Mouse (Mus musculus) liver, embryonic 13.5 days (tissue): ENCODE data around the gene Otos. TPM values are rescaled to one million over a fixed set of nuclear protein-coding genes. Genes with fewer than 3 reads are reported as not detected.
A peak's percentile ranks its signal among the peaks of the same experiment; 100 is the strongest.

Source experiments
- ATAC-seq: fragments of 200-750 bp; cut with Nextera tagmentation; 2 replicates; pipeline ENCODE4 v1.8.0; 2017; ENCODE audit warnings: low read depth, mild to moderate bottlenecking, moderate number of reproducible peaks, moderate library complexity
- DNase-seq: peaks from one replicate; pipeline ENCODE4 v3.0.0; 2022
- H3K27ac ChIP-seq: fragments of 300-500 bp; sonication (generic); 2 replicates; pipeline ENCODE4 v1.5.1; 2015; ENCODE audit warnings: moderate library complexity, mild to moderate bottlenecking, inconsistent platforms
- H3K27me3 ChIP-seq: fragments of 300-500 bp; sonication (generic); 2 replicates; pipeline ENCODE4 v1.6.1; 2015; ENCODE audit warnings: mild to moderate bottlenecking, inconsistent platforms
- H3K36me3 ChIP-seq: fragments of 300-500 bp; sonication (generic); 2 replicates; pipeline ENCODE4 v1.6.1; 2015; ENCODE audit warnings: mild to moderate bottlenecking, inconsistent platforms
- H3K4me1 ChIP-seq: fragments of 300-500 bp; sonication (generic); replicated peaks from 2 replicates; pipeline ENCODE4 v1.6.1; 2015; ENCODE audit warnings: inconsistent platforms
- H3K4me2 ChIP-seq: fragments of 300-500 bp; sonication (generic); 2 replicates; pipeline ENCODE4 v1.6.1; 2015; ENCODE audit warnings: inconsistent platforms, mild to moderate bottlenecking, moderate library complexity
- H3K4me3 ChIP-seq: fragments of 300-500 bp; sonication (generic); replicated peaks from 2 replicates; pipeline ENCODE4 v1.5.1; 2015; ENCODE audit warnings: mild to moderate bottlenecking, inconsistent platforms
- H3K9ac ChIP-seq: fragments of 300-500 bp; sonication (generic); 2 replicates; pipeline ENCODE4 v1.6.1; 2015; ENCODE audit warnings: mild to moderate bottlenecking, inconsistent platforms
- H3K9me3 ChIP-seq: fragments of 300-500 bp; sonication (generic); replicated peaks from 2 replicates; pipeline ENCODE4 v1.6.1; 2016; ENCODE audit warnings: inconsistent platforms
- WGBS: fragments of 180-500 bp; shearing (Covaris S2); methylation state at CpG from one replicate; pipeline ENCODE4 v1.1.7; 2015; ENCODE audit not compliant: insufficient replicate concordance; 5-methylcytosine and 5-hydroxymethylcytosine counted together
- polyA plus RNA-seq: library from polyadenylated mRNA; unstranded; fragments of >200 nt; fragmentation: Nextera tagmentation; extraction: Ambion mirVana; gene quantifications from 2 replicates; pipeline ENCODE4 v1.2.1, GENCODE M21; 2015

Otos gene
- polyA plus RNA-seq, result not detected in 2 replicates

DNA sequence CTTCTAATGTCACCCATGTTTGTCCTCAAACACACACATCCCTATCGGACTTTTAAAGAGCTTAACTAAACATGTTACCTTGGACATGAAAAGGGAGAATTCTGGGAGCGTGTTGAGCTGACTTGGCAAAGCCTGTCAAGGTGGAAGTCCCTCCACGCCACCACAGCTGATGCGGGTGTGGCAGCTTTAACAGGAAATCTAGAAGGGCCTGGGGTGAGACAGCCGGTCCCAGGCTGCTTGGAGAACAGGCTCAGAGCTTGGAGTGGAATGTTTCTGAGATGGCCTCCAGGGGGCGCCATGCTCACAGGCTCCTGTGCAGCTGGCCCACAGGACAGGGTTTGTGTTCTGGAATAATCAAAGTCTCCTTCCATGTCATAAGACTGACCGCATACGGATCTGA lies at the start of gene Otos:
Gene Otos (minus strand): TSS at position 169 of the 400 bp plus-strand sequence.
- H3K27ac ChIP-seq, result no peak within 1 kb of the TSS
- H3K27me3 ChIP-seq, result no peaks in the 10 kb centered on the region
- H3K9me3 ChIP-seq, result no peaks in the 10 kb centered on the region
- H3K36me3 ChIP-seq, result no peaks in the 10 kb centered on the region
- H3K4me1 ChIP-seq, result peaks cover 14% of the 10 kb centered on the region
- WGBS, result 14% methylated on average over 8 of the region's 8 CpGs
- H3K4me2 ChIP-seq, result peak within 1 kb of the TSS; percentile 40
- H3K4me3 ChIP-seq, result 0 out of 2 replicates have a peak within 1 kb of the TSS, but pooled peaks have one; percentile 8
- ATAC-seq, result no peak
- DNase-seq, result peak; percentile 32
- H3K9ac ChIP-seq, result no peak within 1 kb of the TSS

DNA sequence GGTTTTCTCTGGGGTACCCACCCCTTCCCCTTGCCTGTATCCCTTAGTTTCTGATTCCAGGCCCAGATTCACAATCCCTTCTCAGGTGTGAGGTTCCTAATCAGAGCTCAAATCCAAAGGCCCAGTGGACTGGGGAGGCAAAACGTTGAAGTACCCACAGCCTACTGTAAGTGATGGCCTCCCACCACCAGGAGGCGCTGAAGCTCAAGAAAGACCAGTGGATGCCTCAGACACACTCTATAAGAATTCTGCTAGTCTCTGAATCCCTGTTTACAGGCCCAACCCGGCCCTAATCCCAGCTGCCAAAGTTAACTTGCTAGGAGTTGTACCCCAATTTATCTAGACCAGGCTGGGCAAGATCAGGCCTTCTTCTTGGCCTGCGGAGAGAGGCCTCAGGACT lies 48.2 kb upstream of the Otos start:
- 30% methylated on average over 4 of the region's 4 CpGs for WGBS
- DNase-seq (peak; percentile 11), ATAC-seq (no peak)
- H3K27me3 ChIP-seq, result no peaks in the 10 kb centered on the region
- no peaks in the 10 kb centered on the region for H3K36me3 ChIP-seq
- H3K9me3 ChIP-seq, result no peaks in the 10 kb centered on the region
- H3K4me1 ChIP-seq, result peaks cover 9% of the 10 kb centered on the region
- H3K9ac ChIP-seq, result no peak overlapping the region
- H3K4me3 ChIP-seq, result no peak overlapping the region
- H3K4me2 ChIP-seq, result no peak overlapping the region
- no peak overlapping the region for H3K27ac ChIP-seq

DNA sequence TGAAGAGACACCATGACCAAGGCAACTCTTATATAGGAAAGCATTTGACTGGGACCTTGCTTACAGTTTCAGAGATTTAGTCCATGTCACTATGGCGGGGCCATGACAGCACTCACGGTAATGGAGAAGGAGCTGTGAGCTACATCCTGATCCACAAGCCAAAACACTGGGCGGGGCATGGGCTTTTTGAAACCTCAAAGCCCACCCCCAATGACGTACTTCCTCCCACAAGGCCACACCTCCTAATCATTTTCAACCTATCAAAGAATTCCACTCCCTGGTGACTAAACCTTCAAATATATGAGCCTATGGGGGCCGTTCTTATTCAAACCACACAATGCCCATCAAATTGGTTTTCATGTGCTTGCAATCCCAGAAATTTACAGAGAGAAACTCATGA lies 47.1 kb upstream of the Otos start:
- no peak overlapping the region for H3K9ac ChIP-seq

DNA sequence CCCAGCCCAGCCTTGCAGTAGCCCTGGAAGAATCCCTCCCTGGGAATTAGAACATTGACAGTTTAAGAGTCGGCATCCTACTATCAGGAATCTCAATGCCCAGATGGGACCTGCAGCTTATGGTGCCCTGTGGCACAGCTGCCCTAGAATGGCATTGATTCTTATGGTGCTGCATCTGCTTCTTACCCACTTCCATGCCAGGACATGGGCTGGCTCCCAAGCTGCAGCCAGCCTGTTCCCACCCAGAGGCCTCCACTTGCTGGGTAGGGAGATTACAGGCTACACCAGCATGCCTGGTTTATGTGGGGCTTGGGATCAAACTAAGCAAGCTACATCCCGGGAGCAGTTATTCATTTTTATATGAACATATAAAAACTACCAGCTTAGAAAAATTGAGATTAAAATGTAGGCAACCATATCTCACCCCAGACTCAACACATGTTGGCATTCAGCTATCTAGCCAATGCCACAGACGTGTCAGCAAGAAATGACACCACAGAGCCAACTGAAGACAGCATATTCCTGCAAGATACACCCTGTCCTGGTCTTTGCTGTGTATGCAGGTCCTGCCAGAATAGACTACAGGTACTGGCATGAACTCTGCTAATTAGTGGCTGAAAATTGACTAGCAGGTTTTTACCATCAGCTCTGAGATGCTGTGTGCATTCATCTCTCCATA lies 42.7 kb upstream of the Otos start:
- WGBS, result 60% methylated on average over 3 of the region's 3 CpGs
- no peaks in the 10 kb centered on the region for H3K9me3 ChIP-seq
- H3K9ac ChIP-seq, result no peak overlapping the region
- H3K4me3 ChIP-seq, result no peak overlapping the region
- H3K27me3 ChIP-seq, result no peaks in the 10 kb centered on the region
- no peaks in the 10 kb centered on the region for H3K36me3 ChIP-seq
- no peaks in the 10 kb centered on the region for H3K4me1 ChIP-seq
- no peak overlapping the region for H3K4me2 ChIP-seq
- DNase-seq (no peak), ATAC-seq (no peak)
- H3K27ac ChIP-seq, result no peak overlapping the region

More for the DNA sequence above, 47.1 kb upstream of the Otos start:
- no peaks in the 10 kb centered on the region for H3K36me3 ChIP-seq
- H3K9me3 ChIP-seq, result no peaks in the 10 kb centered on the region
- H3K4me2 ChIP-seq, result no peak overlapping the region
- no peaks in the 10 kb centered on the region for H3K27me3 ChIP-seq
- peaks cover 9% of the 10 kb centered on the region for H3K4me1 ChIP-seq
- no peak for DNase-seq
- ATAC-seq, result no peak
- WGBS, result 68% methylated on average over 5 of the region's 5 CpGs
- no peak overlapping the region for H3K4me3 ChIP-seq
- H3K27ac ChIP-seq, result no peak overlapping the region

DNA sequence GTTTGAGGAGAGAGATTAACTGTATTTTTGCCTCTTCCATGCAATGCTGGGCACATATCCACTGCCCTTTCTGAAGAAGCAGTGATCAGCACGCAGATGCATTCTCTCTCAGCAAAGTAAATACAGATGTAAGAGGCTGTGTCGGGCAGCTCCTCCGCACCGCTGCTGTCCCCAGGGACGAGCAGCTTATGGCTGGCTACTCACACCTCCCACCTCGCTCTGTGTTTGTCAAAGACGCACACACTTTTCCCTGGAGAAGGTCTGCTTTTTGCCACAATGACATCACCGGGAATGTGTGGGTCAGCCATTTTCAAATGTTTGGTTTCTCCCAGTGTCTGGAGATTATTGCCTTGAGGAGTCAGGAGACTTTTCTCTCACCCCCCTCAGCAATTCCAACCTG lies 38.4 kb upstream of the Otos start:
- no peak overlapping the region for H3K27ac ChIP-seq
- H3K27me3 ChIP-seq, result no peaks in the 10 kb centered on the region
- DNase-seq (no peak), ATAC-seq (no peak)
- no peak overlapping the region for H3K4me2 ChIP-seq
- no peaks in the 10 kb centered on the region for H3K9me3 ChIP-seq
- no peak overlapping the region for H3K4me3 ChIP-seq
- WGBS, result 70% methylated on average over 8 of the region's 8 CpGs
- no peaks in the 10 kb centered on the region for H3K4me1 ChIP-seq
- no peak overlapping the region for H3K9ac ChIP-seq
- no peaks in the 10 kb centered on the region for H3K36me3 ChIP-seq

DNA sequence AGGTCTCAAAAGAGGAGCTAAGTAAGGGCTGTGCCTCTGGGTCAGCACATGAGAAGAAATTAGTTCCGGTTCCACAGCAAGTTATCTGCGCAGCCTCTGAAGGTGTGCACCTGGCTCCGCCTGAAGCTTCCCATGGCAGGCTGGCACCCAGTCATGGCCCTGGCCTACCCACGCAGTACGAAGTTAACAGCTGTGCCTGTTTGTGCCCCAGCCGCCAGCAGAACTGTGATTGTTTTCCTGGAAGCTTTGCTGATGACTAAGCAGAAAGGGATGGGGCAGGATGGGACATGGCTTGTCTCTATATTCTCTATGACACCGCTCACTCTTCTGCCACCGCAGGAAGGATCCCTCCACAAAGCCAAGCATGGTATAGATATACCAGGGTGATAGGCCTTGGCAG lies 34.5 kb upstream of the Otos start:
- ATAC-seq (no peak), DNase-seq (no peak)
- Histone ChIP-seq H3K4me3 (no peak overlapping the region), H3K4me2 (no peak overlapping the region), H3K27me3 (no peaks in the 10 kb centered on the region), H3K36me3 (no peaks in the 10 kb centered on the region), H3K9me3 (no peaks in the 10 kb centered on the region), H3K4me1 (no peaks in the 10 kb centered on the region), H3K27ac (no peak overlapping the region), H3K9ac (no peak overlapping the region)
- WGBS, result 70% methylated on average over 8 of the region's 8 CpGs

DNA sequence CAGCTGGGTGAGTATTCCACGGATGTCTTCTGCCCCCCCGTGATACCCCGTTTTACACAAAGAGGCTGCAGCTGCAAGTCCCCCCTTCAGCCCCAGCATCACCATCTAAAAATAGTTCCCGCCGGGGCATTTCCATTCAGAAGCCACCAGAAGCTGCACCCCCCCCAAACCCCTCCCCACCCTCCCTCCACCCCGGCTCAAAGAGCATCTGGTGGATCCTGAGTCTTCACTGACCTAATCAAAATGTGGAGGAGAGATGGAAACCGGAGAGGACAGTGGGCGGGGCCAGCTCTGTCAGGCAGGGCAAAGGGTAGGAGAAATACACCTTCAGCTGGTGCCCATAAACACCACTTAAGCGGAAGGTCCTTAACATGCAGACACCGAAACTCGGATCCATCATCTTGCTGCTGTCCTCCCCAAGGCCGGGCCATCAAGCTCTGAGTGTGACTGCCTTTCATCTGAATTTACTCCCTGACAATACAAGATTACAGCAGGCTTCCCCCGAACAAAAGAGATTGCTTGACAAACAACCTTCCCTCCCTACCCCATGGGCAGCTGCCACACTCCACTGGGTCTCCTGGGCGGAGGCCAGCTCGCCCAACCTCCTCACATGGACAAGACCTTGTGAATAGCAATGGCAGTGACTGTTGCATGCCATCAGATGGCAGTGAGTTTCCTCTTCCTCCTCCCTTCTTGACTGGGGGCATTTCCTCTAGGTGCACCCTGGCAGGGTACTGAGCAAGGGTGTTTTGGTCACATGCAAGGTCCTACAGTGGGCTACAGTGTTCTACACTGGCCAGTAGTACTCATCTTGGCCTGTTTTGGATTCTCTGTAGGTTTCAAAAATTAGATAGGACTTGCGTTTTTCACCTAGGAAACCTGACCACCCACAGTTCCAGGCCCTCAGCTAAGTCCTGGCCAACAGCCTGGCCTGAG lies 32.3 kb upstream of the Otos start:
- Histone ChIP-seq H3K36me3 (no peaks in the 10 kb centered on the region), H3K27me3 (no peaks in the 10 kb centered on the region), H3K4me3 (no peak overlapping the region), H3K4me2 (no peak overlapping the region), H3K4me1 (no peaks in the 10 kb centered on the region), H3K9me3 (no peaks in the 10 kb centered on the region), H3K27ac (no peak overlapping the region), H3K9ac (no peak overlapping the region)
- 51% methylated on average over 16 of the region's 16 CpGs for WGBS
- ATAC-seq (no peak), DNase-seq (no peak)

DNA sequence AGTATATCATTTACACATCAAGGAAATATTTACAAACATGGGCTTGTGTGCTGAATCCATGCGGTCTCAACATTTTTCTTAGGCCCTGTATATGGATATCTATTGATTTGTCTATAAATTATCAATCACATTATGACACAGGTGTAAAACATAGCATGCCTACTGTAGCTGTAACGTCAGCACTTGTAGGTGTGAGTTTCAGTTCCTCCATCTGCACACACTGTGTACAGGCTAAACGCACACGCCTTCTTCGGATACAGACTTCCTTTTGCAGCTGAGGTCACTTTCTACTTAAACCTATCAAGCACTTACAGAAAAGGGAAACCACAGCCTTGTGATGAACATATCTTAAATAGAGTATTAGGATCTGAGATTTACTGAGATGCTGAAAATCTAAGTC lies 30.1 kb upstream of the Otos start:
- Histone ChIP-seq H3K9me3 (no peaks in the 10 kb centered on the region), H3K4me3 (no peak overlapping the region), H3K9ac (no peak overlapping the region), H3K4me2 (no peak overlapping the region), H3K36me3 (no peaks in the 10 kb centered on the region), H3K27ac (no peak overlapping the region), H3K27me3 (no peaks in the 10 kb centered on the region), H3K4me1 (no peaks in the 10 kb centered on the region)
- 43% methylated on average over 5 of the region's 5 CpGs for WGBS
- ATAC-seq (no peak), DNase-seq (no peak)

DNA sequence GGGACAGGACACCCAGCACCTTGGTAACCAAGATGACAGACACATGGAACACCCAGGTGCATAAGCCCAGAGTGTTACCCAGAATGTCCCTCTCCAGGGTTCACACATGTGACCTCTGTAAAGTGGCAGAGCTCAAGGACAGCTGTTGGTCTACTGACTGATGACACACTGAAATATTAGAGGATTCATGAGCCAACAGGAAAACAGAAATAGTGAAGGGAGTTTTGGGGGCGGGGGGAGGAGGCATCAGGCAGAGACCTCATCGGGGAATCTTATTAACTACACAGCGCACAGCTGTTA lies 28.0 kb upstream of the Otos start:
- Histone ChIP-seq H3K4me3 (no peak overlapping the region), H3K4me2 (no peak overlapping the region), H3K9me3 (no peaks in the 10 kb centered on the region), H3K27me3 (no peaks in the 10 kb centered on the region), H3K4me1 (no peaks in the 10 kb centered on the region), H3K9ac (no peak overlapping the region), H3K36me3 (no peaks in the 10 kb centered on the region), H3K27ac (no peak overlapping the region; the same call in 1 of the 2 replicates)
- 65% methylated on average over 3 of the region's 3 CpGs for WGBS
- DNase-seq, result no peak
- ATAC-seq, result no peak

DNA sequence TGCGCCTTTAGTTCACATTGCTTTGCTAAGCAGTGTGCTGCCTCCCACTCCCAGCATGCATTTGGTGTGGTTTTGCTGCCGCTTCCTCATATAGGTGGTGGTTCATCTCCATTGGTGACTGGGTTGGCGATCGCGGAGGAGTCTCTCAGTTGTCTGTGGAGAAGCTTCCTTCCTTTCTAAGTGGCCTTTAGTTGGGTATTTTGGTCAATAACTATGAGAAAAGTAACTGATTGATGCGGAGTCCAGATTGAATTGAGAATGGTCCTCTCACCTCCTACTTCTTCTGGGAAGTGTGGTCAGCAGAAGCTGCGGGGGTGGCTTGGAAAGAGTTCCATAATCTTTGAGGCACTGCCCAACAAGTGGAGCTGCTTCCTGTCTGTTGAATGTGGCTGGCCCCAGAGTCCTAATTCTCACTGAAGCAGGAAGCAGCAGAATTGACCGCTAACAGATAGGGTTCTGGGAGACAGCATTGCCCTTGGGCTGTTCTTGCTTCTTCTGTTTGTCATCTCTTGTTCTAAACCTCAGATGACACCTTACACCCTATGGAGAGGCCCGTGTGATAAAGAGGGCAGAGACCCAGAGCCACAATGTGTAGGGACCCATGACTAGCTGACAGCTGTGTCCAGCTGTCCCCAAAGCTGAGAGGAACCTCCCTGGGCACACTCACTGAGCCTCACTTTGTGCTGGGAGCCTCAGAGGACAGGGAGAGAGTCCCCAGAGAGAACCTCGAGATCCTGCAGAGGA lies 27.5 kb upstream of the Otos start:
- ATAC-seq (no peak), DNase-seq (no peak)
- peak overlapping the region; percentile 13; the same call in 1 of the 2 replicates for H3K27ac ChIP-seq
- H3K4me2 ChIP-seq, result no peak overlapping the region
- H3K4me3 ChIP-seq, result no peak overlapping the region
- no peaks in the 10 kb centered on the region for H3K4me1 ChIP-seq
- WGBS, result 16% methylated on average over 10 of the region's 10 CpGs
- no peaks in the 10 kb centered on the region for H3K36me3 ChIP-seq
- H3K9ac ChIP-seq, result no peak overlapping the region
- no peaks in the 10 kb centered on the region for H3K27me3 ChIP-seq
- H3K9me3 ChIP-seq, result no peaks in the 10 kb centered on the region

DNA sequence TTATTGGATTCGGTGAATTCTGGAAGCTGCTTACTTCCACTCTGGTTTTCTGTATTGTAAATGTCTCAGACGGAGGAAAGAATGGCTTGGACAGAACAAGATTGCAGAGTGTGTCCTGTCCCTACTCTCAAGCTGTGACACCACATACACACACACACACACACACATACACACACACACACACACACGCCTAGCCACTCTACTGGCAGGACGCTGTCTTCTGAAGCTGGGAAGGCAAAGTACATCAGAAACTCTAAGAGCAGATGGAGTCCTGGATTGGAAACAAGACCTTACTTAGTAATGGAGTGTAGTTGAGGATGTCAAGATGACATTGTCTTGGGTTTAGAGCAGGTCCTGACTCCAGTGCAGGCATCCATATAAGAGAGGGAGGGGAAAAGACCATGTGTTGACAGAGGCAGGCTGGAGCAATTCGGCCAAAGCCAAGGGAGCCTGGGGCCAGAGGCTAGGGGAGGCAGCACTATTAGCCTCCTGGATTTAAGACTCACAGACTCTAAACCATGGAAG lies 24.7 kb upstream of the Otos start:
- no peaks in the 10 kb centered on the region for H3K36me3 ChIP-seq
- no peak overlapping the region for H3K4me2 ChIP-seq
- no peaks in the 10 kb centered on the region for H3K9me3 ChIP-seq
- DNase-seq (no peak), ATAC-seq (no peak)
- WGBS, result 63% methylated on average over 5 of the region's 5 CpGs
- no peak overlapping the region for H3K9ac ChIP-seq
- no peak overlapping the region for H3K4me3 ChIP-seq
- H3K27ac ChIP-seq, result no peak overlapping the region
- H3K4me1 ChIP-seq, result no peaks in the 10 kb centered on the region
- no peaks in the 10 kb centered on the region for H3K27me3 ChIP-seq
